Mouse (Mus musculus) myocyte (in vitro differentiated cells): Measurements from ENCODE around the gene Hivep2.

Source experiments
- POLR2A ChIP-seq: IDR thresholded peaks from one replicate; pipeline ENCODE4 v1.6.1; 2011; ENCODE audit warnings: low read depth, mild to moderate bottlenecking, control low read depth, moderate library complexity; ENCODE audit not compliant: insufficient read length
- TCF12 ChIP-seq: IDR thresholded peaks from one replicate; pipeline ENCODE4 v1.6.1; 2011; ENCODE audit warnings: mild to moderate bottlenecking, control low read depth; ENCODE audit not compliant: poor library complexity, insufficient read depth, severe bottlenecking
- USF1 ChIP-seq: IDR thresholded peaks from one replicate; pipeline ENCODE4 v1.6.1; 2011; ENCODE audit warnings: low read depth, mild to moderate bottlenecking, control low read depth, moderate library complexity

- TF ChIP-seq USF1 (no peak), TCF12 (no peak), POLR2A (no peak)
Measured at GRCm38 (mm10) chr10:14034046-14034445, 68.2 kb downstream of the Hivep2 start.
